Mouse (Mus musculus) cerebellum, adult 18-20 months (tissue): ENCODE data around the gene St6galnac3.

Experiments used
- DNase-seq, 2 experiments: peaks; one replicate each; pipeline ENCODE4 v3.0.0; 2021

St6galnac3 gene

GRCm38 (mm10) chr3:153733364-153734159, 8.6 kb upstream of the St6galnac3 start:
- no peak for DNase-seq

GRCm38 (mm10) chr3:153732749-153733148, 7.8 kb upstream of the St6galnac3 start:
- no peak for DNase-seq

- no peak for DNase-seq
These were observed 7.1 kb upstream of the St6galnac3 start for GRCm38 (mm10) chr3:153732035-153732434.

GRCm38 (mm10) chr3:153728577-153728976, 3.6 kb upstream of the St6galnac3 start:
- no peak for DNase-seq

GRCm38 (mm10) chr3:153723467-153724079, 1.4 kb downstream of the St6galnac3 start:
- no peak for DNase-seq

GRCm38 (mm10) chr3:153721525-153721924, 3.4 kb downstream of the St6galnac3 start:
- no peak for DNase-seq

- DNase-seq, result no peak
These were observed 4.1 kb downstream of the St6galnac3 start for GRCm38 (mm10) chr3:153720922-153721321.

GRCm38 (mm10) chr3:153720296-153720695, 4.7 kb downstream of the St6galnac3 start:
- no peak for DNase-seq

GRCm38 (mm10) chr3:153719256-153719970, 5.6 kb downstream of the St6galnac3 start:
- no peak for DNase-seq

- DNase-seq, result no peak
These were observed 6.2 kb downstream of the St6galnac3 start for GRCm38 (mm10) chr3:153718724-153719123.

- DNase-seq, result no peak
These were observed 7.2 kb downstream of the St6galnac3 start for GRCm38 (mm10) chr3:153717742-153718141.

- no peak for DNase-seq
These were observed 9.3 kb downstream of the St6galnac3 start for GRCm38 (mm10) chr3:153715646-153716045.

GRCm38 (mm10) chr3:153710545-153710944, 14.4 kb downstream of the St6galnac3 start:
- DNase-seq, result no peak

GRCm38 (mm10) chr3:153707687-153708086, 17.3 kb downstream of the St6galnac3 start:
- DNase-seq, result no peak

- DNase-seq, result no peak
These were observed 18.1 kb downstream of the St6galnac3 start for GRCm38 (mm10) chr3:153706901-153707300.

GRCm38 (mm10) chr3:153701752-153702740, 22.9 kb downstream of the St6galnac3 start:
- no peak for DNase-seq

- no peak for DNase-seq
These were observed 23.8 kb downstream of the St6galnac3 start for GRCm38 (mm10) chr3:153701172-153701571.

- no peak for DNase-seq
These were observed 25.9 kb downstream of the St6galnac3 start for GRCm38 (mm10) chr3:153699086-153699485.

GRCm38 (mm10) chr3:153692978-153693377, 32.0 kb downstream of the St6galnac3 start:
- DNase-seq, result no peak

GRCm38 (mm10) chr3:153692206-153692813, 32.7 kb downstream of the St6galnac3 start:
- no peak for DNase-seq

- no peak for DNase-seq
These were observed 33.4 kb downstream of the St6galnac3 start for GRCm38 (mm10) chr3:153691537-153691936.

- DNase-seq, result no peak
These were observed 34.4 kb downstream of the St6galnac3 start for GRCm38 (mm10) chr3:153690553-153690952.
